ENCODE assay signal across 15 mouse cellular contexts in the genomic region with DNA sequence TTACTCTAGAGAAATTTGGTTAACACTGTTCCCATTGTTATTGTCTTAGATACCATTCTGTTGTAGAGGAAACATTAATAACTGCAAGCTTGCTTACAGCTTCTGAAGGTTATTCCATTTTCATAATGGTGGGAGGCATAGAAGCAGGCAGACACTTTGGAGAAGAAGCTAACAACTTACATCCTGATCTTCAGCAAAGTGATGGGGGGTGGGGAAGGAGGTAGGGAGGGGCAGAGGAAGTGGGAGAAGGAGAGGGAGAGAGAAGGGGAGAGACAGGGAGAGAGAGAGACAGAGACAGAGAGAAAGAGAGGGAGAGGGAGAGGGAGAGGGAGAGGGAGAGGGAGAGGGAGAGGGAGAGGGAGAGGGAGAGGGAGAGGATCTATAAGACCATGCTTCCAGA. TPM values are rescaled to one million over a fixed set of nuclear protein-coding genes. Genes with fewer than 3 reads are reported as not detected.
A peak's percentile ranks its signal among the peaks of the same experiment; 100 is the strongest.
DNase-seq lines count a peak whose midpoint lies in the region; ATAC-seq lines count a peak whose summit lies in the region.
"Had no signal": no experiment of that assay in that cellular context is flagged by ENCODE, and none has a peak within 500 bp of the region (broad histone marks: within the 10 kb centered on the region; RNA-seq: fewer than 3 reads in every experiment).

No protein-coding gene starts in this region.

- no peak for ATAC-seq in CD4-positive, CD25-positive, alpha-beta regulatory T cell, adult 4 months
- ATAC-seq: forebrain, embryonic 14.5 days; forebrain, embryonic 16.5 days had no signal

- DNase-seq in ES-CJ7 (ENCODE audit: low read depth, low spot score) (peak; percentile 66), R1 (ENCODE audit: low read depth, low spot score) (peak; percentile 72)
- no peak for DNase-seq in layer of hippocampus, postnatal 10 days (ENCODE audit: low spot score in 2 of 2)
- DNase-seq in right cerebral cortex, postnatal 10 days (ENCODE audit: low spot score in 2 of 2), result no peak
- DNase-seq: adrenal gland, adult 2 months; adrenal gland, postnatal 10 days; adrenal gland, postnatal 25 days; cerebellum, adult 11 months; cerebellum, adult 18-20 months; cerebellum, adult 9-10 months; cerebellum, postnatal 10 days; cerebellum, postnatal 25 days had no signal

RNA-seq across cellular contexts. Expression of a gene that starts 50.6 kb away (rescaled TPM):
- polyA plus RNA-seq in CD4-positive, CD25-positive, alpha-beta regulatory T cell, adult 4 months (2017; shearing (Covaris generic)), result 100 to 1,000 TPM; 287 to 470 TPM
- 100 to 1,000 TPM; 358 to 403 TPM for total RNA-seq in layer of hippocampus, postnatal 10 days (2021)

Comparison
In these comparisons a context has a peak if more than half of its experiments do, and no peak if none do; other contexts are left out.
1. DNase-seq: peak in ES-CJ7 (single experiment) and R1 (single experiment); none in layer of hippocampus, postnatal 10 days (0 of 2) and right cerebral cortex, postnatal 10 days (0 of 2).